Mouse (Mus musculus) adipose tissue, adult 10 weeks (tissue): ENCODE measurements around the gene Chst15. TPM values are rescaled to one million over a fixed set of nuclear protein-coding genes. Genes with fewer than 3 reads are reported as not detected.

Source experiments
- polyA plus RNA-seq: library from polyadenylated mRNA; stranded (reverse); fragments of 350-450 nt; fragmentation: Illumina TruSeq; extraction: RNeasy Lipid Tissue Mini Kit (QIAGEN cat#74804); gene quantifications from one replicate; pipeline ENCODE4 v1.2.3, GENCODE M21; 2014; ENCODE audit warnings: low read depth, low replicate concordance

The Chst15 gene
- 12.0 TPM for polyA plus RNA-seq

DNA sequence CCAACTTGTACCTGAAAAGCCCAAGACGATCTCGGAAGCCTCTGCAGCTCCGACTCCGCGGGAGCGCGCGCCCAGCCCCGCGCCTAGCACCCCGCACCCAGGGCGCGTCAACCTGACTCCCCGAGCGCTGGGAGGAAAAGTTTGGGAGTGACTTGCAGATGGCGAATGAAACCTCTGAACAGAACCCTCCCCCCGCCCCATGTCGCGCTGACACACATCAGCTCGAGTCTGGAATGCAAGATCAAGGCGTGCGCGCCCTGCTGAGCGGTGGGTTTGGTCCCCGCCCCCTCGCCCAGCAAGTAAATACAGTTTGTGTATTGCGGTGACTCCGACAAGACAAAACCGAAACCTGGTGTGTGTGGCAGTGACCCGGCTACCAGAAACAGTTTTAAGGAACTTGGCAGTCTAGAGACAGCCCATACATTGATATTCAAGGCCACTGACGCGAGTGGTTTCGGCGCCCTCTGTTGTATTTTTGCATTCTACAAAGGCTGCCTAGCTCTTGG lies at the start of gene Chst15:
Gene Chst15, minus strand, starts transcription at position 193 of the 506 bp plus-strand sequence.

Other genes with a start within 250 kb of the Chst15 start
- gene Cpxm2, start 162.5 kb downstream of the Chst15 start, polyA plus RNA-seq: 33.4 TPM